Mouse (Mus musculus) lung, embryonic 15.5 days (tissue): ENCODE measurements around the gene Tmem45b. TPM values are rescaled to one million over a fixed set of nuclear protein-coding genes. Genes with fewer than 3 reads are reported as not detected.

ENCODE experiments used
- ATAC-seq: fragments of 200-750 bp; cut with Nextera tagmentation; 2 replicates; pipeline ENCODE4 v1.8.0; 2017; ENCODE audit warnings: moderate number of reproducible peaks, borderline replicate concordance; ENCODE audit not compliant: low FRiP score, low TSS enrichment; ENCODE audit errors: extremely low read depth
- H3K27ac ChIP-seq: fragments of 300-500 bp; sonication (generic); 2 replicates; pipeline ENCODE4 v1.5.1; 2015; ENCODE audit warnings: moderate library complexity, mild to moderate bottlenecking, inconsistent platforms
- H3K27me3 ChIP-seq: fragments of 300-500 bp; sonication (generic); 2 replicates; pipeline ENCODE4 v1.6.1; 2015; ENCODE audit warnings: inconsistent platforms
- H3K36me3 ChIP-seq: fragments of 300-500 bp; sonication (generic); 2 replicates; pipeline ENCODE4 v1.6.1; 2015; ENCODE audit warnings: inconsistent platforms
- H3K4me1 ChIP-seq: fragments of 300-500 bp; sonication (generic); 2 replicates; pipeline ENCODE4 v1.6.1; 2015; ENCODE audit warnings: inconsistent platforms
- H3K4me2 ChIP-seq: fragments of 300-500 bp; sonication (generic); 2 replicates; pipeline ENCODE4 v1.6.1; 2015; ENCODE audit warnings: inconsistent platforms, mild to moderate bottlenecking, moderate library complexity
- H3K4me3 ChIP-seq: fragments of 300-500 bp; sonication (generic); 2 replicates; pipeline ENCODE4 v1.5.1; 2015; ENCODE audit warnings: mild to moderate bottlenecking, inconsistent platforms
- H3K9ac ChIP-seq: fragments of 300-500 bp; sonication (generic); 2 replicates; pipeline ENCODE4 v1.6.1; 2015; ENCODE audit warnings: inconsistent platforms
- H3K9me3 ChIP-seq: fragments of 300-500 bp; sonication (generic); 2 replicates; pipeline ENCODE4 v1.6.1; 2016; ENCODE audit warnings: inconsistent platforms
- WGBS: fragments of 180-500 bp; shearing (Covaris S2); methylation state at CpG from one replicate; pipeline ENCODE4 v1.1.7; 2015; 5-methylcytosine and 5-hydroxymethylcytosine counted together
- polyA plus RNA-seq: library from polyadenylated mRNA; unstranded; fragments of >200 nt; fragmentation: Nextera tagmentation; extraction: Ambion mirVana; gene quantifications from 2 replicates; pipeline ENCODE4 v1.2.1, GENCODE M21; 2015

Gene Tmem45b
- polyA plus RNA-seq, 1 experiment from 2014 or later: 0.21 TPM

DNA sequence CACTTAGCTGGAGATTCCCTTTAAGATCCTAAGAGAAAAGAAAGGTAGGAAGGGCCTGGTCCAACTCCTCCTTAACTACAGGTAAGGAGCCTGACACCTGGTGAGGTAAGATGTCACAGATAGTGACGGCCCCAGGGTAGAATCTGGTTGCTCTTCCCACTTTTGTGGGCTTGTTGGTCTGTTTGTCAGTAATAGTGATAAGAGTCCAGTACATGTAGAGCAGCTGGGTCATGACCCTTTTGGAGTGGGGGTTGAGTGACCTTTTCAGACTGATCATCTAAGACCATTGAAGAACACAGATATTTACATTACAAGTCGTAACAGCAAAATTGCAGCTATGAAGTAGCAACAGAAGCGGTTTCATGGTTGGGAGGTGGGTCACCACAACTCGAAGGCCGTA is 77.1 kb downstream of the Tmem45b start:
- Histone ChIP-seq H3K4me3 (peak overlapping the region; percentile 82), H3K4me2 (peak overlapping the region; percentile 81), H3K9ac (no peak overlapping the region), H3K4me1 (peaks cover 19% of the 10 kb centered on the region), H3K9me3 (no peaks in the 10 kb centered on the region), H3K27ac (no peak overlapping the region), H3K36me3 (peaks cover 27% of the 10 kb centered on the region), H3K27me3 (no peaks in the 10 kb centered on the region)
- ATAC-seq: no peak
- 84% methylated on average over 5 of the region's 5 CpGs for whole genome bisulfite sequencing

DNA sequence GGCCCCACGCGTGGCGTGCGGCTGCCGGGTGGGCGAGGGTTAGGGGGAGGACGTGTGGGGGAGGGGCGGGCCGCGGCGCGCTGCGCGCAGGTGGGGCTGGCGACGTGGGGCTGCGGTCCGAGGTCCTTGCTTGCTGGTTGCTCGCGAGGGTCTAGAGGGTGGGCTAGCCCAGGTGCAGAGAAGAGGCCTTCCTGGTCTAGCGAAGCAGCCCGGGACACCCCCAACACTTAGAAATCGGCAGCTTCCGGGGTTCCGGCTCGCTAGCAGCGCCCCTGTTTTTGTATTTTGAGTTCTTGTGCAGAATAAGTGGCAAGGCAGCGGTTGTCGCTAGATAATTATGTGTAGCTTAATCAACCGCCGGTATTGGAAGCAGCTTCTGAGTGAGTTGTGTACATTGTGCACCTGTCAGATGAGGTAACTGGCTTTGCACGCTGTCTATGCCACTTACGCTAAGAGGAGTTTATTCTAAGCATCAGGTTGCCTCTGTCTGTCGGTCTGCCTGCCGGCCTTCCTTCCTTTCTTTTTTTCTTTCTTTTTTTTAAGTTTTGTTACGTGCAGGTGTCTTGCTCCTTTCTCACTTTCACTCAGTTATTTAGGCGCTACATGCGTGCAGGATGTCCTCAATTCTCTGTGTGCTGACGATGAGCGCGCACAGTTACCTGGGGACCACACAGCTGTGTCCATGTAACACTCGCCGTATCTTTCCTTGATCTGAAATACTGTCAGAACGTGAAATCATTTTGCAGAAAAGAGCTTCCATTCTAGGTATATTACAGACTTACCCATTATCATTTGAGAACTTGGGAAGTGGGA is 77.7 kb downstream of the Tmem45b start:
- peak; percentile 69 for ATAC-seq
- Histone ChIP-seq H3K4me3 (peak overlapping the region; percentile 82), H3K4me2 (peak overlapping the region; percentile 81), H3K4me1 (peaks cover 19% of the 10 kb centered on the region), H3K36me3 (peaks cover 21% of the 10 kb centered on the region), H3K9ac (peak overlapping the region; percentile 78), H3K27me3 (no peaks in the 10 kb centered on the region), H3K9me3 (no peaks in the 10 kb centered on the region), H3K27ac (peak overlapping the region; percentile 46)
- 8% methylated on average over 43 of the region's 44 CpGs for WGBS

DNA sequence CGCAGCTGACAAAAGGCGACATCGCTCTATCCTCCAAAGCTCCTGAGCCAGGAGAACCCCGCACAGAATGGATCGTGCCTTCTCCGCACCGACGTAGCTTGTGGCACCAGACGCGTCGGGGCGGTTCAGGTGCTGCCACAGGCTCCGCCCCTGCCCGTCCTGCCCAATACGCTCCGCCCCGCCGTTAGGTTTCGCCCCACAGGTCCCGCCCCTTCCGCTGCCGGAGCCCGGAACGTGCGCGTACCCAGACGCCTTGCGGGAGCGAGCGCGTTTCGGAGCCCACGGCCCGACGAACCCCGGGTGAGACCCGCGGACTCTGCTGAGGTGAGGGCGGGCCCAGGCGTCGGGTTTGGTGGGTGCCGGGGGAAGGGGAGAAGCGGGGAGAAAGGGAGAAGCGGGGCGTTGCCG is 78.3 kb downstream of the Tmem45b start, which contains the start of gene Nfrkb:
Gene Nfrkb, plus strand, starts transcription at position 246 of the 408 bp plus-strand sequence.
- WGBS: under 1% methylated on average over 46 of the region's 46 CpGs
- H3K4me2 ChIP-seq: peak within 1 kb of the TSS; percentile 81
- peak; percentile 97 for ATAC-seq
- H3K9ac ChIP-seq: peak within 1 kb of the TSS; percentile 78
- peak within 1 kb of the TSS; percentile 82 for H3K4me3 ChIP-seq
- H3K27me3 ChIP-seq: no peaks in the 10 kb centered on the region
- H3K4me1 ChIP-seq: peaks cover 19% of the 10 kb centered on the region
- peak within 1 kb of the TSS; percentile 46 for H3K27ac ChIP-seq
- peaks cover 15% of the 10 kb centered on the region for H3K36me3 ChIP-seq
- H3K9me3 ChIP-seq: no peaks in the 10 kb centered on the region

DNA sequence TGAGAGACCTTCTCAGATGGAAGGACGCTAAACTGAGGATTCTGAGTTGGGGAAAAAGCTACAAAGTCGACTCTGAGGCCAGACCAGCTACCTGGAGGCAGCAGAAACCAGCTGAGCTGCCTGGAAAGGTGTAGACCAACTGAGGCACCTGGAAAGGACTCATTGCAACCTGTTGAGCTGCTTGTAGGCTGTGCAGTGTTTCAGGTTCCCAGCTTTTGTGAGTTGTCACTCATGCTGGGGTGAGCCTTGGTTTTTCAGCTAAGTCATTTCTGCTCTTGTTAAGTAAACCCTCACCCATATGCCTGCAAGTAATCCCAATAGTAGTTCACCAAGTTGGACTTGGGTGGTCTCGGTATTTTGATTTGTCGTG is 78.8 kb downstream of the Tmem45b start:
- WGBS: 19% methylated on average over 4 of the region's 4 CpGs
- ATAC-seq: no peak; the same call in 1 of the 2 replicates
- peak overlapping the region; percentile 82 for H3K4me3 ChIP-seq
- peak overlapping the region; percentile 78; the same call in 1 of the 2 replicates for H3K9ac ChIP-seq
- peaks cover 10% of the 10 kb centered on the region; the same call in 1 of the 2 replicates for H3K36me3 ChIP-seq
- no peaks in the 10 kb centered on the region for H3K27me3 ChIP-seq
- H3K9me3 ChIP-seq: no peaks in the 10 kb centered on the region
- H3K4me2 ChIP-seq: peak overlapping the region; percentile 81
- no peak overlapping the region for H3K27ac ChIP-seq
- H3K4me1 ChIP-seq: peaks cover 19% of the 10 kb centered on the region

DNA sequence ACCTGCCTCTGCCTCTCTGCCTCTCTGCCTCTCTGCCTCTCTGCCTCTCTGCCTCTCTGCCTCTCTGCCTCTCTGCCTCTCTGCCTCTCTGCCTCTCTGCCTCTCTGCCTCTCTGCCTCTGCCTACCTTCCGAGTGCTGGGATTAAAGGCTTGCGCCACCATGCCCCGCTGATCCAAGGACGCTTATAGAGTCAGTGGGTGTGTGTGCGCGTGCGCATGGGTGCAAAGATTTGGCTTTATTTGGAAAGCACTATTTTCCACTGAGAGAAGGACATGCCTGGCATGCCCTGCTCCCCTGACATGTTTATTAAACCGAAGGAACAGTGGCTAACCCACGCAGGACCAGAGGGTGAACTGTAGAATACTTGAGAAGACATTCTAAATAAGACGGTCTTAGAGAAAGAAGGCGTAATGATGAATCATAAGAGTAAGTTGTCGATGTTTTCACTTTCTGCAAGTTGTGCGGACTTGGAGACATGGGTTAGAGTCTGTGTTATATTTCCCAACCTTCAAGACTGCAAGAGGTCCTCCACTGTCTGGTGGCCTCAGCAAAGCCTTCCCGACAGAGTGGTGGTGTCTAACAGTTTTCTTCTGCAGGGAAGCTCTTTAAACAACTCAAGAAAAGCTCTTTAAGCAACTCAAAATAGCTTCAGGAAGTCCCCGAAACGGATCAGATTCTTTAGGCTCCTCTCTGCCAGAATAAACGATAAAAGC is 79.3 kb downstream of the Tmem45b start:
- Histone ChIP-seq H3K27ac (no peak overlapping the region), H3K36me3 (0 out of 2 replicates have a peak, but pooled peaks cover 5% of the 10 kb centered on the region), H3K27me3 (no peaks in the 10 kb centered on the region), H3K9me3 (no peaks in the 10 kb centered on the region), H3K4me1 (peaks cover 19% of the 10 kb centered on the region), H3K9ac (no peak overlapping the region), H3K4me3 (peak overlapping the region; percentile 82; the same call in 1 of the 2 replicates), H3K4me2 (peak overlapping the region; percentile 81)
- no peak for ATAC-seq
- 74% methylated on average over 17 of the region's 17 CpGs for WGBS

DNA sequence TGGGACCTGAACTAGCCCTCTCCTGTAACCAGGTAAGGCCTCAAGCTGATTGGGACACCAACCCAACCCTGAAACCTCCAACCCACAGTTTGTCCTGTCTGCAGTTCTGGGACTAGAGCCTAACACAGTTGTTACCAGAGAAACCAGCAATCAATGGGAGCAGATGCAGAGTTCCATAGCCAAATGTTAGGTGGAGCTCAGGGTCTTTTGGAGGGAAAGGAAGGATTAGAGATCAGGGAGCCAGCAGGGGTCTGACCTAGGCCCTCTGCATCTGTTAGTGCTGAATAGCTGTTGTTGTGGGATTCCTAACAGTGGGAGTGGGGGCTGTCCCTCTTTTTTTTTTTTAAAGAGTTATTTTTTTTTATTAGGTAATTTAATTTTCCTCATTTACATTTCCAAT is 87.6 kb downstream of the Tmem45b start:
- H3K4me1 ChIP-seq: no peaks in the 10 kb centered on the region
- H3K27ac ChIP-seq: no peak overlapping the region
- H3K36me3 ChIP-seq: peaks cover 8% of the 10 kb centered on the region
- no peaks in the 10 kb centered on the region for H3K27me3 ChIP-seq
- no peak overlapping the region for H3K9ac ChIP-seq
- H3K4me3 ChIP-seq: no peak overlapping the region
- no peaks in the 10 kb centered on the region for H3K9me3 ChIP-seq
- no peak overlapping the region for H3K4me2 ChIP-seq
- ATAC-seq: no peak

Other genes starting within 250 kb of the Tmem45b start
- 3.9 and 4.6 TPM in 2 replicates for gene Prdm10, start 183.9 kb downstream of the Tmem45b start, polyA plus RNA-seq
- 18.5 and 20.2 TPM in 2 replicates for gene Nfrkb, start 78.3 kb downstream of the Tmem45b start, polyA plus RNA-seq